9 mouse cellular contexts compared by ENCODE assay signal in genomic region chr2:170497091-170497566, GRCm38 (mm10). TPM values are rescaled to one million over a fixed set of nuclear protein-coding genes. Genes with fewer than 3 reads are reported as not detected.
DNase-seq lines count a peak whose midpoint lies in the region; ATAC-seq and TF ChIP-seq lines count a peak whose summit lies in the region.
"Had no signal": no experiment of that assay in that cellular context is flagged by ENCODE, and none has a peak within 500 bp of the region (broad histone marks: within the 10 kb centered on the region; RNA-seq: fewer than 3 reads in every experiment).

Cyp24a1 (minus strand) TSS chr2:170497145.

- TF ChIP-seq POLR2A in small intestine, adult 2 months (IDR thresholded peaks at IDR 0.05; ENCODE audit: low read depth, low read length) = no peak

- peak within 1 kb of the TSS; percentile 56 for H3K4me2 ChIP-seq in heart, embryonic 13.5 days
- H3K4me2 ChIP-seq in kidney, embryonic 16.5 days (replicated peaks; ENCODE audit: low read depth, low read length) = peak within 1 kb of the TSS; percentile 49

- no peak for ATAC-seq in heart, embryonic 13.5 days (ENCODE audit: extremely low read depth, insufficient number of reproducible peaks, low FRiP score, low TSS enrichment)
- ATAC-seq in kidney, embryonic 16.5 days (ENCODE audit: low FRiP score, low TSS enrichment) = peak; percentile 84
- ATAC-seq: Patski had no signal

- H3K4me3 ChIP-seq in heart, embryonic 13.5 days = peak within 1 kb of the TSS; percentile 34
- peak within 1 kb of the TSS; percentile 36 for H3K4me3 ChIP-seq in kidney, embryonic 16.5 days (ENCODE audit: low read length)
- H3K4me3 ChIP-seq in small intestine, adult 2 months (ENCODE audit: low read depth, low read length) = peak within 1 kb of the TSS; percentile 24

- DNase-seq in ES-CJ7 (ENCODE audit: low read depth, low spot score) (peak; percentile 58), adipocyte (ENCODE audit: low spot score) (no peak)
- peak; percentile 67 for DNase-seq in embryo, embryonic 9.5 days (ENCODE audit: extremely low spot score)
- peak; percentile 63 for DNase-seq in lung, postnatal 10 days
- DNase-seq in right cerebral cortex, postnatal 10 days (ENCODE audit: low spot score in 2 of 2) = no peak

- no peaks in the 10 kb centered on the region for H3K9me3 ChIP-seq in heart, embryonic 13.5 days
- no peaks in the 10 kb centered on the region for H3K9me3 ChIP-seq in kidney, embryonic 16.5 days (ENCODE audit: low read length)

- peaks cover 98% of the 10 kb centered on the region for H3K27me3 ChIP-seq in heart, embryonic 13.5 days (replicated peaks)
- H3K27me3 ChIP-seq in kidney, embryonic 16.5 days (ENCODE audit: insufficient read depth, low read length) = peaks cover 79% of the 10 kb centered on the region
- H3K27me3 ChIP-seq in small intestine, adult 2 months (ENCODE audit: control insufficient read depth, insufficient read depth, low read length) = peaks cover 34% of the 10 kb centered on the region
- H3K27me3 ChIP-seq: Patski had no signal

- WGBS in heart, embryonic 13.5 days = under 1% methylated on average over 36 of the region's 36 CpGs
- 0% methylated on average over 36 of the region's 36 CpGs for WGBS in kidney, embryonic 16.5 days
- WGBS in small intestine, adult 2 months = under 1% methylated on average over 36 of the region's 36 CpGs

- 0 out of 2 replicates have a peak, but pooled peaks have one; percentile 27 for TF ChIP-seq CTCF in small intestine, adult 2 months (IDR thresholded peaks at IDR 0.05; ENCODE audit: extremely low read depth, insufficient read length, insufficient replicate concordance, low read depth, low read length)

- no peak within 1 kb of the TSS for H3K27ac ChIP-seq in heart, embryonic 13.5 days (replicated peaks)
- H3K27ac ChIP-seq in kidney, embryonic 16.5 days (ENCODE audit: low read length) = no peak within 1 kb of the TSS
- H3K27ac ChIP-seq in small intestine, adult 2 months (ENCODE audit: insufficient read depth, low read depth, low read length) = peak within 1 kb of the TSS; percentile 2; the same call in 1 of the 2 replicates

- H3K36me3 ChIP-seq in heart, embryonic 13.5 days = no peaks in the 10 kb centered on the region
- H3K36me3 ChIP-seq in kidney, embryonic 16.5 days (ENCODE audit: insufficient read depth, low read length) = no peaks in the 10 kb centered on the region
- no peaks in the 10 kb centered on the region for H3K36me3 ChIP-seq in small intestine, adult 2 months (ENCODE audit: control insufficient read depth, insufficient read depth, low read length)

- peaks cover 15% of the 10 kb centered on the region for H3K4me1 ChIP-seq in heart, embryonic 13.5 days
- peaks cover 14% of the 10 kb centered on the region for H3K4me1 ChIP-seq in kidney, embryonic 16.5 days (ENCODE audit: insufficient read depth, low read length)
- peaks cover 10% of the 10 kb centered on the region for H3K4me1 ChIP-seq in small intestine, adult 2 months (ENCODE audit: control insufficient read depth, insufficient read depth, insufficient read length, low read length)

- no peak within 1 kb of the TSS for H3K9ac ChIP-seq in heart, embryonic 13.5 days
- H3K9ac ChIP-seq in kidney, embryonic 16.5 days (replicated peaks; ENCODE audit: low read length) = no peak within 1 kb of the TSS

RNA-seq across cellular contexts. Expression of gene Cyp24a1, which starts in this region (rescaled TPM):
- not detected in 2 replicates for polyA plus RNA-seq in heart, embryonic 13.5 days (2015; fragmentation: Nextera tagmentation; extraction: Ambion mirVana)
- 3.2 and 4.0 TPM in 2 replicates for polyA plus RNA-seq in kidney, embryonic 16.5 days (2015; fragmentation: Nextera tagmentation; extraction: Ambion mirVana)
- not detected in 2 replicates for polyA plus RNA-seq in small intestine, adult 2 months (2012; rRNA removed)

Comparison
In these comparisons a context has a peak if more than half of its experiments do, and no peak if none do; other contexts are left out.
1. DNase-seq: peak in ES-CJ7 (single experiment), embryo, embryonic 9.5 days (single experiment) and lung, postnatal 10 days (single experiment); none in adipocyte (single experiment) and right cerebral cortex, postnatal 10 days (0 of 2).
2. Peak in every context shown above with its lines, with median percentiles within 50 percentile points of each other: H3K4me3 ChIP-seq.